Mouse (Mus musculus): Measurements from ENCODE around the gene Fezf1. TPM values are rescaled to one million over a fixed set of nuclear protein-coding genes. Genes with fewer than 3 reads are reported as not detected.

Fezf1 gene
- polyA plus RNA-seq, 1 experiment from 2014 or later: 12.0 TPM

DNA sequence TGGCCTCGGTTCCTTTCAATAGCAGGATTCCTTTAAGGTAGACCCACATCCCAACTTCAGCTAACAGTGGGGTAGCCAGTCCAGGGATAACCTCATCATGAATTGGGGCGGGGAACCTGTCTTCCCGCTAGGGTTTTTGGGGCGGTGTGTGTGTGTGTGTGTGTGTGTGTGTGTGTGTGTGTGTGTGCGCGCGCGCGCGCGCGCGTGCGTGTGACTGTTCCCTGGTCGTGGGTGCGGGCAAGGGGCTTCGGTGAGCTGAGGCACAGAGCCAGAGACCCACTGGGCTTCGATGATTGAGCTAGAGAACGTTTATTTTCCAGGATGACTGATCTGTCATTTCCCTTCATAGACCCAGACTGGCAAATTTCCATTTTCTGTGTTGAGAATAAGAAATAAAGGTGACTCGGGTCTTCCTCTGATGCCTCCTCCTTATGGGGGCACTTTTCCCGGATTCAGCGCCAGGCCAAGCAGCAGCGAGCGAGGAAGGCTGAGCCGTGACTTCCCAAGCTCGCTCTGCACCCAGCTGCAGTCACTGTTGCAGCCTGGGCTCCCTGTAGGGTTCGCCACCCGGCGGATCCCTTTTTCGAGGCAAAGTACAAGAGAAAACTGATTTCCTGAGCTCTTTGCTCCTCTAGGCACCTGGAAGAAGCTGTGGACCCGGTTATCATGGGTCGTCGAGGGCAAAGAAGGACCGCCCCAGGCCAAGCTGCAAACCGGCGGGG is 12.0 kb upstream of the Fezf1 start:
- Histone ChIP-seq H3K27me3 (replicated peaks; ENCODE audit: control insufficient read depth, insufficient read depth, low read length) (peaks cover 79% of the 10 kb centered on the region), H3K36me3 (ENCODE audit: control insufficient read depth, insufficient read depth, low read length) (no peaks in the 10 kb centered on the region), H3K4me1 (ENCODE audit: control insufficient read depth, insufficient read depth, low read length) (peaks cover 8% of the 10 kb centered on the region), H3K4me3 (ENCODE audit: low read depth, low read length) (peak overlapping the region; percentile 13; the same call in 1 of the 2 replicates), H3K27ac (ENCODE audit: low read depth, low read length) (no peak overlapping the region), H3K4me2 (ENCODE audit: low read length) (peak overlapping the region; percentile 41), H3K9me3 (replicated peaks; ENCODE audit: control insufficient read depth, low read length) (no peaks in the 10 kb centered on the region), H3K9ac (ENCODE audit: low read length) (peak overlapping the region; percentile 38; the same call in 1 of the 2 replicates)
- no peak for ATAC-seq
- DNase-seq (ENCODE audit: low spot score): peak; percentile 37
- WGBS: 7% methylated on average over 36 of the region's 36 CpGs

DNA sequence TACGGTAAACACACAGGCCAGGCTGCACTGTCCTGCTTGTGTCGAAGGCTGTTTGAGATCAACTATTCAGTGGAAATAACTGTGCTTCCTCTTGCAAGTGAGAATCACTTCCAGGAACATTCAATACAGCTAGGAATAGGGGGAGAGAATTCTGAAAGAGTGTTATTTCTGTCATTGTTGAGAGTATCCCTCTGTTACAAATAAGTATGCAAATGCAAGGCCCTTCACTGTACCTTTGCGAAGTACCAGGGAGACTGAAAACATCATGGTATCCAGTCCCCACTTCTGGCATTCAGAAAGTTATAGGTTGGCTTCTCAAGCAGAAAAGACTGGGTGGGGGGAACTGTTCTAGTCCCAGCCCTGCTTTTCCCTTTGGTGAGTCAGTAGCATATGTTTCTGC is 9.8 kb upstream of the Fezf1 start:
- DNase-seq (ENCODE audit: low spot score) (no peak), ATAC-seq (no peak)
- WGBS: 71% methylated on average over 3 of the region's 3 CpGs
- Histone ChIP-seq H3K36me3 (ENCODE audit: control insufficient read depth, insufficient read depth, low read length) (no peaks in the 10 kb centered on the region), H3K4me3 (ENCODE audit: low read depth, low read length) (no peak overlapping the region), H3K27me3 (replicated peaks; ENCODE audit: control insufficient read depth, insufficient read depth, low read length) (peaks cover 84% of the 10 kb centered on the region), H3K27ac (ENCODE audit: low read depth, low read length) (no peak overlapping the region), H3K9ac (ENCODE audit: low read length) (no peak overlapping the region), H3K9me3 (replicated peaks; ENCODE audit: control insufficient read depth, low read length) (no peaks in the 10 kb centered on the region), H3K4me2 (ENCODE audit: low read length) (no peak overlapping the region), H3K4me1 (ENCODE audit: control insufficient read depth, insufficient read depth, low read length) (peaks cover 8% of the 10 kb centered on the region)

- no peak for DNase-seq (ENCODE audit: low spot score)
- no peak for ATAC-seq
- Histone ChIP-seq H3K36me3 (ENCODE audit: control insufficient read depth, insufficient read depth, low read length) (no peaks in the 10 kb centered on the region), H3K9ac (ENCODE audit: low read length) (no peak overlapping the region), H3K27me3 (replicated peaks; ENCODE audit: control insufficient read depth, insufficient read depth, low read length) (peaks cover 78% of the 10 kb centered on the region), H3K27ac (ENCODE audit: low read depth, low read length) (no peak overlapping the region), H3K4me3 (ENCODE audit: low read depth, low read length) (no peak overlapping the region), H3K4me2 (ENCODE audit: low read length) (no peak overlapping the region), H3K9me3 (replicated peaks; ENCODE audit: control insufficient read depth, low read length) (no peaks in the 10 kb centered on the region), H3K4me1 (ENCODE audit: control insufficient read depth, insufficient read depth, low read length) (peaks cover 2% of the 10 kb centered on the region; the same call in 1 of the 2 replicates)
- 35% methylated on average over 8 of the region's 8 CpGs for WGBS
Measured at GRCm38 (mm10) chr6:23255161-23255560, 7.0 kb upstream of the Fezf1 start.

- H3K27ac ChIP-seq (ENCODE audit: low read depth, low read length): no peak overlapping the region
- H3K9me3 ChIP-seq (replicated peaks; ENCODE audit: control insufficient read depth, low read length): no peaks in the 10 kb centered on the region
- no peak overlapping the region for H3K4me2 ChIP-seq (ENCODE audit: low read length)
- WGBS: 32% methylated on average over 11 of the region's 11 CpGs
- peaks cover 3% of the 10 kb centered on the region; the same call in 1 of the 2 replicates for H3K4me1 ChIP-seq (ENCODE audit: control insufficient read depth, insufficient read depth, low read length)
- ATAC-seq (no peak), DNase-seq (ENCODE audit: low spot score) (no peak)
- H3K27me3 ChIP-seq (replicated peaks; ENCODE audit: control insufficient read depth, insufficient read depth, low read length): peaks cover 78% of the 10 kb centered on the region
- no peak overlapping the region for H3K9ac ChIP-seq (ENCODE audit: low read length)
- no peaks in the 10 kb centered on the region for H3K36me3 ChIP-seq (ENCODE audit: control insufficient read depth, insufficient read depth, low read length)
- no peak overlapping the region for H3K4me3 ChIP-seq (ENCODE audit: low read depth, low read length)
Measured at GRCm38 (mm10) chr6:23254644-23255043, 6.5 kb upstream of the Fezf1 start.

GRCm38 (mm10) chr6:23253353-23254311 is 5.5 kb upstream of the Fezf1 start:
- H3K4me2 ChIP-seq (ENCODE audit: low read length): peak overlapping the region; percentile 41
- H3K9me3 ChIP-seq (replicated peaks; ENCODE audit: control insufficient read depth, low read length): no peaks in the 10 kb centered on the region
- H3K4me1 ChIP-seq (ENCODE audit: control insufficient read depth, insufficient read depth, low read length): peaks cover 3% of the 10 kb centered on the region; the same call in 1 of the 2 replicates
- no peak overlapping the region for H3K27ac ChIP-seq (ENCODE audit: low read depth, low read length)
- H3K36me3 ChIP-seq (ENCODE audit: control insufficient read depth, insufficient read depth, low read length): no peaks in the 10 kb centered on the region
- DNase-seq (ENCODE audit: low spot score) (peak; percentile 50), ATAC-seq (peak; percentile 45; the same call in 1 of the 2 replicates)
- WGBS: 2% methylated on average over 43 of the region's 43 CpGs
- H3K27me3 ChIP-seq (replicated peaks; ENCODE audit: control insufficient read depth, insufficient read depth, low read length): peaks cover 73% of the 10 kb centered on the region
- peak overlapping the region; percentile 49; the same call in 1 of the 2 replicates for H3K9ac ChIP-seq (ENCODE audit: low read length)
- H3K4me3 ChIP-seq (ENCODE audit: low read depth, low read length): peak overlapping the region; percentile 22

DNA sequence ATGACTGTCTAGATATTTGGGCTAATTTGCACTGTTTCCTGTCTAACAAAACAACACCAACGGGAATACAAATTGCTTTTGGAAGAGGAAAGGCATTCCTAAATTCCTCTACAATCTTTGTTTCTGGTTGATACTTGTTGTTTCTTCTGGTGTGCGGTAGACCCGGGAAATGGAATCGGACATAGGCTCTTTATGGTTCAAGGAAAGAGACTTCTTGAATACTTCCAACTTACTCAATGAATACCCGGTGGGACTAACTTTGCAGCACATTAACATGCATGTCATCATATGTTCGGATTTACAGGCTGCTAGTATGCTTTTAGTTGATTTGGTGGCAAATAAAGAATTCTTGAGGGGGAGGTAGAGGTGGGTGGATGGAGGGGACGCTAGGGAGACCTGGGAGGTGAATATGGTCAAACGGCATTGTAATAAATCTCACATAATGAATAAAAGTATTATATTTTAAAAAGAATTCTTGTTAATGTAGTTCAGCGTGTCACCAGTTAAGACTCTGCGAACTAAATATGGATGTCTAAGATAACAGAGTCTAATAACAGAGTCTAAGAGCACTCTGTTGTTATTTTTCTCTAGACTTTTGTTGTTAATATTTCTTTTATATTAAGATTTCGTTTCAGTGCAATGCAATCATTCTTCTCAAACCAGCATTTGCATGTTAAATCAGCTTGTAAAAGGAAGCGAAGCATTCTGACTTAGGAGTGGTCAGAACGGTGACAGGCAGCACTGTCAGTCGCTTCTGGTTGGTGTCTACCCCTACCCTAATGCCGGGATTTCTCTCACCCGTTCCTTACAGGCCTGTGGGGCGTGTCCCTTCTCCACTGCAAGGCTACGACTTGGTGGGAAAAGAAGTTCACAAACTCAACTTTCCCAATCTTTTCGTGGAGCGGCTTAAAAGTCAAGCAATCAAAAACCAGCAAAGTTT is 4.3 kb upstream of the Fezf1 start:
- H3K27me3 ChIP-seq (replicated peaks; ENCODE audit: control insufficient read depth, insufficient read depth, low read length): peaks cover 73% of the 10 kb centered on the region
- H3K9me3 ChIP-seq (replicated peaks; ENCODE audit: control insufficient read depth, low read length): no peaks in the 10 kb centered on the region
- H3K36me3 ChIP-seq (ENCODE audit: control insufficient read depth, insufficient read depth, low read length): no peaks in the 10 kb centered on the region
- peaks cover 7% of the 10 kb centered on the region for H3K4me1 ChIP-seq (ENCODE audit: control insufficient read depth, insufficient read depth, low read length)
- no peak overlapping the region for H3K27ac ChIP-seq (ENCODE audit: low read depth, low read length)
- H3K4me3 ChIP-seq (ENCODE audit: low read depth, low read length): 0 out of 2 replicates have a peak overlapping the region, but pooled peaks have one; percentile 22
- H3K9ac ChIP-seq (ENCODE audit: low read length): no peak overlapping the region
- ATAC-seq (no peak), DNase-seq (ENCODE audit: low spot score) (peak; percentile 27)
- H3K4me2 ChIP-seq (ENCODE audit: low read length): peak overlapping the region; percentile 41
- WGBS: 10% methylated on average over 20 of the region's 20 CpGs

DNA sequence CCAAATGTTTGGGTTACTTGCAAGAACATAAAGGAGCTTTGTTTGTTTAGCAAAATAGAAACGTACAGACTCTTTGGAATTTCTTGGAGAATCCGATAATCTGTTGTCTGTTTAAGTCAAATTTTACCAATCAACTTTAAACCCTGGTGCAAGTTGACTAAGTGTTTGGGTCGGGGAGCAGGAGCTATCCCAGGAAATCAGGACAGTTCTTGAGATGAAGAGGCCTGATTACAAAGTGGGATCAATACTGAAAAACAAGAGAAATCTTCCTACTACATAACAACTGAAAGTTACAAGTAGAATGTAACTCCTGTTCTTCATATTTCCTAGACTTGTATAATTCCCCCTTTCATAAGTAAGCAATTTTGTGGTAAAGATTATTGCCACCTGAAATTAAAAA is 3.3 kb upstream of the Fezf1 start:
- Histone ChIP-seq H3K4me3 (ENCODE audit: low read depth, low read length) (no peak overlapping the region), H3K27ac (ENCODE audit: low read depth, low read length) (no peak overlapping the region), H3K4me2 (ENCODE audit: low read length) (no peak overlapping the region), H3K4me1 (ENCODE audit: control insufficient read depth, insufficient read depth, low read length) (peaks cover 10% of the 10 kb centered on the region), H3K36me3 (ENCODE audit: control insufficient read depth, insufficient read depth, low read length) (no peaks in the 10 kb centered on the region), H3K27me3 (replicated peaks; ENCODE audit: control insufficient read depth, insufficient read depth, low read length) (peaks cover 73% of the 10 kb centered on the region), H3K9me3 (replicated peaks; ENCODE audit: control insufficient read depth, low read length) (no peaks in the 10 kb centered on the region), H3K9ac (ENCODE audit: low read length) (no peak overlapping the region)
- ATAC-seq: no peak
- WGBS: 34% methylated on average over 3 of the region's 3 CpGs
- DNase-seq (ENCODE audit: low spot score): peak; percentile 19

DNA sequence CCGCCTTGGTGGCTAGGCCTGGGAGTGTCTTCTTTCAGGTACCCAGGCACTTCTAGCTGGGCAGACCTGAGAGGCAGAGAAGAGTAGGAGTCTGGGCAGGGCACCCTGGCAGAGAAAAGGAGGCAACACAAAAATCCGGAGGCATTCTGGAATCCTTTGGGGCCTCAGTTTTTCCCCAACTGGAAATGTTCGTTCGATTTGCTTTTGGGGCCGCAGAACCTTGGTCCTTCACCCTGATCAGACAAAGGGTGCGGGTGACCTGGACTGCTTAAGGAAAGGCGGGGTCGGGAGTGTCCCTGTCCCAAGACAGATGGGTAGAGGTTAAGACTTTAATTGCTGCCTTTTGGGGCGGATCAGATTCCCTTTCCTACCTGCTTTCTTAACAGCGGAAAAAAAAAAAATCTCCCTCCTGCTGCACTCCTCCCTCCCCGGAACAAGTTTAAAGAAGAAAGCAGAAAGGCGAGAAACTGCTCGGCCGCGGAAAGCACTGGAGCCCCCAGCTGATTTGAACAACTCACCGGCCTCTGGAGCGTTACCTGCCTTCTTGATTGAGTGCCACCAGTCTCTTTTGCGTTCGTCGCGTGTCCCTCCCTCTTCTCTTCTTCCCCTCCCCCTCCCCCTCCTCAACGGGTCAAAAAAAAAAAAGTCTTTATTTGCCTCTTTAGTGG is 2.3 kb upstream of the Fezf1 start:
- Histone ChIP-seq H3K27ac (ENCODE audit: low read depth, low read length) (no peak overlapping the region), H3K4me2 (ENCODE audit: low read length) (peak overlapping the region; percentile 68), H3K4me1 (ENCODE audit: control insufficient read depth, insufficient read depth, low read length) (peaks cover 10% of the 10 kb centered on the region), H3K9me3 (replicated peaks; ENCODE audit: control insufficient read depth, low read length) (no peaks in the 10 kb centered on the region), H3K36me3 (ENCODE audit: control insufficient read depth, insufficient read depth, low read length) (no peaks in the 10 kb centered on the region), H3K4me3 (ENCODE audit: low read depth, low read length) (peak overlapping the region; percentile 38), H3K9ac (ENCODE audit: low read length) (peak overlapping the region; percentile 58), H3K27me3 (replicated peaks; ENCODE audit: control insufficient read depth, insufficient read depth, low read length) (peaks cover 69% of the 10 kb centered on the region)
- WGBS: 2% methylated on average over 22 of the region's 22 CpGs
- ATAC-seq (no peak), DNase-seq (ENCODE audit: low spot score) (no peak)

Measured in forebrain, embryonic 14.5 days (tissue).